Mouse (Mus musculus) lung, adult 2 months (tissue): Measurements from ENCODE around the gene BC037034.

Experiments used
- CTCF ChIP-seq: fragments of 200-500 bp; IDR thresholded peaks from 2 replicates; pipeline ENCODE4 v1.5.1; 2011; ENCODE audit warnings: mild to moderate bottlenecking, low read length, control low read depth; ENCODE audit not compliant: insufficient read depth
- POLR2A ChIP-seq: fragments of 200-500 bp; IDR thresholded peaks from 2 replicates; pipeline ENCODE4 v1.6.1; 2011; ENCODE audit warnings: low read depth, mild to moderate bottlenecking, control low read depth, low read length, borderline replicate concordance; ENCODE audit errors: extremely low read depth

- TF ChIP-seq CTCF, result no peak
- TF ChIP-seq POLR2A, result no peak
Observed at GRCm38 (mm10) chr5:138268980-138269379, 5.1 kb upstream of the BC037034 start.
